Mouse (Mus musculus): Measurements from ENCODE around the gene Ptprg. TPM values are rescaled to one million over a fixed set of nuclear protein-coding genes. Genes with fewer than 3 reads are reported as not detected.

Ptprg gene
- polyA plus RNA-seq, 1 experiment from 2014 or later, result 50.1 TPM

DNA sequence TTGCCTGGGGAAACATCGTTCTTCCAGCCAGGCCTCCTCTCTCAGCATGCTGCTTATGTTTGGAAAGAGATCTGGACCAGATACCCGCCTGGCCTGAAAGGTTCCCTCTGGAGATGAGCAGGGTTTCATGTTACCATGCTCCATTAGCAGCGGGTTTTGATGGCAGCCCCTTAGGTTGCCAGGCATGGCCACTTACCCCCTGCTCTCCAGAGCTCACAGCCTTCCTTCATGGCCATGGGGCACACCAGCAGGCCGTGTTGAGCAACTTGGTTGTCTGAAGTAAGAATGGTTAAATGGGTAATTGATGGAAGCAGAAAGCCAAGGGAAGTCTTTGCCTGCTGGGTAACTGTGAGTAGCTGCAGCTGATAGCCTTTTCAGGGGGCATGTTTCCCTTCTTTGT lies 274.8 kb downstream of the Ptprg start:
- ATAC-seq (ENCODE audit: low FRiP score, low TSS enrichment), result no peak

DNA sequence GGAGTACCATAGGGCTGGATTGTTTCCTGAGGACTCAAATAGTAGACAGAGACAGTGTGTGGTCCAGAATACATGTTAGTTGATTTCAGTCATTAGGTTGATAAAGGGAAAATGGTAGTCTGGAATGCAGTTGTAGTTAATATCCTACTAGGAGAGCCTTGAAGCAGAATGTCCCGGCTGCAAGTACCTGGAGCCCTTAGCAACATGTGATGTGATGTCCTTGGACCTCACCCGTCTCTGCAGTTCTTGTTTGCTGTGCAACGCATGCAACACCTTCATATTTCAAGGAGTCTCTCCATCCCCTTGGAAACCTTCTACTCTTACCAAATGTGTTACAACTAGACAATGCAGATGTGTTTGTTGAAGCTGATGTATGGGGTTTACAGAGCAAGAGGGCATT lies 280.3 kb downstream of the Ptprg start:
- Histone ChIP-seq H3K27ac (replicated peaks; ENCODE audit: low read depth, low read length) (no peak overlapping the region), H3K27me3 (ENCODE audit: control insufficient read depth, insufficient read depth, low read length) (no peaks in the 10 kb centered on the region), H3K4me3 (replicated peaks; ENCODE audit: low read depth, low read length) (no peak overlapping the region), H3K9ac (replicated peaks; ENCODE audit: low read length) (no peak overlapping the region), H3K9me3 (ENCODE audit: control insufficient read depth, low read length) (no peaks in the 10 kb centered on the region), H3K4me1 (ENCODE audit: control insufficient read depth, insufficient read depth, low read length) (0 out of 2 replicates have a peak, but pooled peaks cover 2% of the 10 kb centered on the region), H3K4me2 (ENCODE audit: low read length) (no peak overlapping the region), H3K36me3 (ENCODE audit: control insufficient read depth, insufficient read depth, low read length) (no peaks in the 10 kb centered on the region)
- 91% methylated on average over 3 of the region's 3 CpGs for WGBS
- ATAC-seq (ENCODE audit: low FRiP score, low TSS enrichment) (no peak), DNase-seq (no peak)

More for the DNA sequence above, 274.8 kb downstream of the Ptprg start:
- DNase-seq, result no peak
- no peak overlapping the region for H3K9ac ChIP-seq (replicated peaks; ENCODE audit: low read length)
- no peak overlapping the region for H3K27ac ChIP-seq (replicated peaks; ENCODE audit: low read depth, low read length)
- H3K4me3 ChIP-seq (replicated peaks; ENCODE audit: low read depth, low read length), result no peak overlapping the region
- WGBS, result 60% methylated on average over 4 of the region's 4 CpGs
- no peaks in the 10 kb centered on the region for H3K9me3 ChIP-seq (ENCODE audit: control insufficient read depth, low read length)
- 0 out of 2 replicates have a peak, but pooled peaks cover 5% of the 10 kb centered on the region for H3K4me1 ChIP-seq (ENCODE audit: control insufficient read depth, insufficient read depth, low read length)
- H3K4me2 ChIP-seq (ENCODE audit: low read length), result no peak overlapping the region
- H3K27me3 ChIP-seq (ENCODE audit: control insufficient read depth, insufficient read depth, low read length), result no peaks in the 10 kb centered on the region
- H3K36me3 ChIP-seq (ENCODE audit: control insufficient read depth, insufficient read depth, low read length), result no peaks in the 10 kb centered on the region

DNA sequence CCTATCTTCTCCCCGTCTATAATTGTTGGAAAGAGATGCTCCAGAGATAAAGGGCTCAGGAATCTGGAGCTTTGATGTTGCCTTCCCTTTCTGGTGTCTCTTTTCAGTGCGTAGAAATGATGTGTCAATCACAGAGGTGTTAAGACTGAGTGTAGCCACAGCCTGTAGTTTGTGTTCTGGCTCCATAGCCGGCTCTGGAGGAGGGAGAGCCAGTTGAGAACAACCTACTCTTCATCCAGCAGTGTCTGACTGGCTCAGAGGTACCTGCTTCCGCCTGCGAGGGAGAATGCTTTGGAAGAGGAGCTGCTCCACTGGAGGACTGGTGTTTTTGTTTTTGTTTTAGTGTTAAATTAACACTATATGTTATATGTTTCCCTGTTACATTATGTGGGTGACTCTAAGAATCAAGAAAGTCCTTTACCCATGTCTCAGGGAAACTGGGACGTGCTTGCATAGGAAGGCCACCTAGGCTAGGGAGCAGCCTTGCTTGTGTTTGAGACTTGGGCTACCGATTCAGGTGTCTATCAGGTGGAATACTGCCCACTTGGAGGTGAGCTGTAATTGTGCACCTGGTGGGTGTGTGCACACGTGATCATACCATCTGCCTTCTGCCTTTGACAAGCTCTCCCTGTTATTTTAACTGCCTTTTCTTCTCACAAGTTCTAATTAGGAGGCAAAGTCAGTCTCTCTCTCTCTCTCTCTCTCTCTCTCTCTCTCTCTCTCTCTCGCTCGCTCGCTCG lies 282.5 kb downstream of the Ptprg start:
- H3K4me2 ChIP-seq (ENCODE audit: low read length), result no peak overlapping the region
- H3K27me3 ChIP-seq (ENCODE audit: control insufficient read depth, insufficient read depth, low read length), result no peaks in the 10 kb centered on the region
- H3K4me1 ChIP-seq (ENCODE audit: control insufficient read depth, insufficient read depth, low read length), result 0 out of 2 replicates have a peak, but pooled peaks cover 2% of the 10 kb centered on the region
- 73% methylated on average over 12 of the region's 12 CpGs for WGBS
- H3K36me3 ChIP-seq (ENCODE audit: control insufficient read depth, insufficient read depth, low read length), result no peaks in the 10 kb centered on the region
- no peak overlapping the region for H3K4me3 ChIP-seq (replicated peaks; ENCODE audit: low read depth, low read length)
- ATAC-seq (ENCODE audit: low FRiP score, low TSS enrichment), result no peak
- H3K9me3 ChIP-seq (ENCODE audit: control insufficient read depth, low read length), result no peaks in the 10 kb centered on the region
- H3K9ac ChIP-seq (replicated peaks; ENCODE audit: low read length), result no peak overlapping the region
- no peak overlapping the region for H3K27ac ChIP-seq (replicated peaks; ENCODE audit: low read depth, low read length)
- DNase-seq, result no peak

DNA sequence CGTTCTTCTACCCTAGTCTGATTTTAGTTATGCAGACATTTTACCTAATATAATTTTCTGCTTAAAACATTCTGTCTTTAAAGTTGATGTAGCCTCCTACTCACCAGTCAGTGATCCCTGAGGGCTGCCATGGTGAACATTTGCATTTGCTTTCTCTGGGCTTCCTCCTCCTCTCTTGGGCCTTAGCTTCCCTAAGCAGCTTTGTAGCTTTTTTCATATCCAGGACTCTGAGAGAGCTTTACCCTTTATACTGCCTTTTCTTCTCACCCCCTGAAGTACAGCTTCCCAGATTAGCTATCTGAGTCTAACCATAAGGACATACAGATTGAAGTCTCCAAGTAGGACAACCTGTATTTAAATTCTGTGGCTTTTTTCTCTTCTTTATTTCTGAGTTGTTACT lies 284.4 kb downstream of the Ptprg start:
- Histone ChIP-seq H3K27me3 (ENCODE audit: control insufficient read depth, insufficient read depth, low read length) (no peaks in the 10 kb centered on the region), H3K4me2 (ENCODE audit: low read length) (no peak overlapping the region), H3K36me3 (ENCODE audit: control insufficient read depth, insufficient read depth, low read length) (no peaks in the 10 kb centered on the region), H3K27ac (replicated peaks; ENCODE audit: low read depth, low read length) (no peak overlapping the region), H3K9me3 (ENCODE audit: control insufficient read depth, low read length) (no peaks in the 10 kb centered on the region), H3K4me1 (ENCODE audit: control insufficient read depth, insufficient read depth, low read length) (0 out of 2 replicates have a peak, but pooled peaks cover 2% of the 10 kb centered on the region), H3K9ac (replicated peaks; ENCODE audit: low read length) (no peak overlapping the region), H3K4me3 (replicated peaks; ENCODE audit: low read depth, low read length) (no peak overlapping the region)
- ATAC-seq (ENCODE audit: low FRiP score, low TSS enrichment), result no peak
- WGBS, result 71% methylated on average over 1 of the region's 1 CpGs
- DNase-seq, result no peak

DNA sequence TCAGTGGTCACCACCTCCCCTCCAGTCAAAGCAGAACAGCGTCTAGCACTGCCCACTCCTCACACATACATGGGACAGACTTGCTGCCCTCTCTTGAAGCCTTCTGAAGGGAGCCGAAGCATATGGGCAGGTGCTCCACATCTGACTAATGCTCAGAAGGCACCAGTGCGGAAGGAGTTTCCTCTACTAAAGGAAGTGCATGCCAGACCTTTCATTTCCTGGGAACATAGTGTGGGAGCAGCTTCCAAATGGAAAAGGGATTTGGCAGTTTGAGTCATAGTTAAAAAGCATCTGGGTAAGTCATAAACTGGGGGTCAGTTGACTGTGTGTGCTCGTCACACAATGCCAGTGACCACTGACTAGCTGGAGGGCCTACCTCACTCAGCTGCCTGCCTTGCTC lies 288.3 kb downstream of the Ptprg start:
- ATAC-seq (ENCODE audit: low FRiP score, low TSS enrichment) (no peak), DNase-seq (no peak)
- H3K36me3 ChIP-seq (ENCODE audit: control insufficient read depth, insufficient read depth, low read length), result no peaks in the 10 kb centered on the region
- H3K4me2 ChIP-seq (ENCODE audit: low read length), result no peak overlapping the region
- H3K27me3 ChIP-seq (ENCODE audit: control insufficient read depth, insufficient read depth, low read length), result no peaks in the 10 kb centered on the region
- WGBS, result 83% methylated on average over 4 of the region's 4 CpGs
- no peak overlapping the region for H3K27ac ChIP-seq (replicated peaks; ENCODE audit: low read depth, low read length)
- no peak overlapping the region for H3K4me3 ChIP-seq (replicated peaks; ENCODE audit: low read depth, low read length)
- H3K9me3 ChIP-seq (ENCODE audit: control insufficient read depth, low read length), result no peaks in the 10 kb centered on the region
- no peak overlapping the region for H3K9ac ChIP-seq (replicated peaks; ENCODE audit: low read length)
- 0 out of 2 replicates have a peak, but pooled peaks cover 2% of the 10 kb centered on the region for H3K4me1 ChIP-seq (ENCODE audit: control insufficient read depth, insufficient read depth, low read length)

DNA sequence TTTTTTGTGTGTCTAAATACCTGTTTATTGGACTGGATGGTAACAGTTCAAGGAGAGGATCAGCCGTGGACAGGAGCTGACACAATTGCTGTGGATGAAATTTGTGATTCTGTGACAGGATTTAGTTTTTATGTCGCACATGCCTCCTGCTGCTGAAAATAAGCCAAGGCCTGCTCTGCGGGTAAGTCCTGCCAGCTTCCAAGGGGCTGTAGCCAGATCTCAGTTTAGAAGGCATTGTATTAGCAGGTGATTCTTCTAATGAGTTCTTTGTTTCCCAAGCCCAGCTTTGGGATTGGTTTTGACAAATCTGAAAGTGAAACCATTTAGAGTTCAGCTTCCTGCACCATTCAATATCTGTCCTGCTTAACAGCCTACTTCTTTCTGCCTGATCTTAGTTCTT lies 299.6 kb downstream of the Ptprg start:
- no peaks in the 10 kb centered on the region for H3K9me3 ChIP-seq (ENCODE audit: control insufficient read depth, low read length)
- no peaks in the 10 kb centered on the region for H3K36me3 ChIP-seq (ENCODE audit: control insufficient read depth, insufficient read depth, low read length)
- H3K4me3 ChIP-seq (replicated peaks; ENCODE audit: low read depth, low read length), result no peak overlapping the region
- no peaks in the 10 kb centered on the region for H3K27me3 ChIP-seq (ENCODE audit: control insufficient read depth, insufficient read depth, low read length)
- DNase-seq (no peak), ATAC-seq (ENCODE audit: low FRiP score, low TSS enrichment) (no peak)
- H3K4me2 ChIP-seq (ENCODE audit: low read length), result no peak overlapping the region
- no peak overlapping the region for H3K9ac ChIP-seq (replicated peaks; ENCODE audit: low read length)
- no peak overlapping the region for H3K27ac ChIP-seq (replicated peaks; ENCODE audit: low read depth, low read length)
- H3K4me1 ChIP-seq (ENCODE audit: control insufficient read depth, insufficient read depth, low read length), result no peaks in the 10 kb centered on the region
- 65% methylated on average over 3 of the region's 3 CpGs for WGBS

DNA sequence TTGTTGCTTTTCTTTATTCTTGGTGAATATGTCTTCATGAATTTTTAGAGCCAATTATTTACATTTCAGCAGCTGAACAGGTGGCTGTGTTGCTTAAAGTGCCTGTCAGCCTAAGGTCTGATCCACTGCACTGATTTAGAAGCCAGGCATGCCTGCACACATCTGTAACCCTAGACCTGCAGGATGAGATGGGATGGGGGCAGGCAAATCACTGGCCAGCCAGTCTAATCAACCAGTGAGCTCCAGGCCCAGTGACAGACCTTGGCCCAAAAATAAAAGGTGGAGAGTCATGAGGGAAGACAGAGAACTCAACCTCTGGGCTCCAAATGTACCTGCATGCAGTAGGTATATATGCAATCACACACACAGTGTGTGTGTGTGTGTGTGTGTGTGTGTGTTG lies 302.2 kb downstream of the Ptprg start:
- no peaks in the 10 kb centered on the region for H3K9me3 ChIP-seq (ENCODE audit: control insufficient read depth, low read length)
- DNase-seq, result no peak
- no peaks in the 10 kb centered on the region for H3K36me3 ChIP-seq (ENCODE audit: control insufficient read depth, insufficient read depth, low read length)
- H3K4me2 ChIP-seq (ENCODE audit: low read length), result no peak overlapping the region
- H3K9ac ChIP-seq (replicated peaks; ENCODE audit: low read length), result no peak overlapping the region
- H3K27me3 ChIP-seq (ENCODE audit: control insufficient read depth, insufficient read depth, low read length), result no peaks in the 10 kb centered on the region
- no peaks in the 10 kb centered on the region for H3K4me1 ChIP-seq (ENCODE audit: control insufficient read depth, insufficient read depth, low read length)
- ATAC-seq (ENCODE audit: low FRiP score, low TSS enrichment), result no peak
- H3K27ac ChIP-seq (replicated peaks; ENCODE audit: low read depth, low read length), result no peak overlapping the region
- no peak overlapping the region for H3K4me3 ChIP-seq (replicated peaks; ENCODE audit: low read depth, low read length)

DNA sequence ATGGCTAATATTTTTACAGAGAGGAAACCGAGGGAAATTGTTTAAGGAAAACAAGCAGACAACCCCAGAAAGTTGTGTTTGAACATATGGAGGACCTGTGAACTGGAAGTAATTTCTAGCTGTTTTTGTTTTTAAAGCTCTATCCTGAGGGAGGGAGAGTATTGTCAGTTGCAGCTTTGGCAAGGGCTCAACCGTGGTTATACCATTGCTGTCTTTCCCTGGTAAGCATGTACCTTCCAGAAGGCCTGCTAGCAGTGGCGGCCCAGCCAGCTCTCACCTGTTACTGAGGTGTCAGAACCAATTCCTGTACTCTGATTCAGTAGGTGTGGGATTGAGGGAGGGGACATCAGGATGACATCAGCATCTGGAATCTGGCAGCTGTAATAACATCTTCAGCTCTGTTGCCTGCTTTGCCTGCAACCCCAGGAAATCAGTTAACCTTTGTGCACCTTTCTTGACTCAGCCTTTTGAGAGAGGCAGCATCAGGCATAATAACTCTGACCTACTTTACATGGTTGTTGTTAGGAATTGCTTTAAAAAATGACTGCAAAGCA lies 304.7 kb downstream of the Ptprg start:
- H3K9ac ChIP-seq (replicated peaks; ENCODE audit: low read length), result no peak overlapping the region
- no peaks in the 10 kb centered on the region for H3K36me3 ChIP-seq (ENCODE audit: control insufficient read depth, insufficient read depth, low read length)
- no peaks in the 10 kb centered on the region for H3K4me1 ChIP-seq (ENCODE audit: control insufficient read depth, insufficient read depth, low read length)
- no peak overlapping the region for H3K27ac ChIP-seq (replicated peaks; ENCODE audit: low read depth, low read length)
- no peaks in the 10 kb centered on the region for H3K9me3 ChIP-seq (ENCODE audit: control insufficient read depth, low read length)
- DNase-seq (no peak), ATAC-seq (ENCODE audit: low FRiP score, low TSS enrichment) (no peak)
- WGBS, result 78% methylated on average over 3 of the region's 3 CpGs
- H3K4me2 ChIP-seq (ENCODE audit: low read length), result no peak overlapping the region
- no peak overlapping the region for H3K4me3 ChIP-seq (replicated peaks; ENCODE audit: low read depth, low read length)
- no peaks in the 10 kb centered on the region for H3K27me3 ChIP-seq (ENCODE audit: control insufficient read depth, insufficient read depth, low read length)

DNA sequence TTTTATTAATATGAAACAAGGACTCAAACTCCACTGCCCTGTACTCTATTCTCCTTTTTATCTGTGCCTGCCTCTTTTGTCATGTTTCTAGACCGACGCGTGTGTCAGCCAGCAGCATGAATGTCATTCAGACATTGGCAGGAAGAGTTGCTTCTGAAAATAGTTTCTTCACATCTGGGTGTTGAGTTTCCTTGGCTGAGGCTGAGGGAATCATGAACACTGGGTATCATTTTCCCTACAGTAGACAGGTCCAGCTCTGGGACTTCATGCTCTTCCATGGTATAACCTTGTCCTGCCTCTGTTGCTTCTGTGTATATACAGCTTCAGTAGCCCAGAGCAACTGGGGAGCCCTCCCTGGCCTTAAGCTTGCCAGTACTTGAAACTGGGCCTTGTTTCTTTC lies 310.0 kb downstream of the Ptprg start:
- WGBS, result 87% methylated on average over 3 of the region's 3 CpGs
- no peaks in the 10 kb centered on the region for H3K4me1 ChIP-seq (ENCODE audit: control insufficient read depth, insufficient read depth, low read length)
- ATAC-seq (ENCODE audit: low FRiP score, low TSS enrichment), result no peak
- no peak for DNase-seq
- H3K36me3 ChIP-seq (ENCODE audit: control insufficient read depth, insufficient read depth, low read length), result no peaks in the 10 kb centered on the region
- no peak overlapping the region for H3K4me3 ChIP-seq (replicated peaks; ENCODE audit: low read depth, low read length)
- H3K9ac ChIP-seq (replicated peaks; ENCODE audit: low read length), result no peak overlapping the region
- H3K4me2 ChIP-seq (ENCODE audit: low read length), result no peak overlapping the region
- H3K9me3 ChIP-seq (ENCODE audit: control insufficient read depth, low read length), result no peaks in the 10 kb centered on the region
- H3K27me3 ChIP-seq (ENCODE audit: control insufficient read depth, insufficient read depth, low read length), result no peaks in the 10 kb centered on the region
- H3K27ac ChIP-seq (replicated peaks; ENCODE audit: low read depth, low read length), result no peak overlapping the region

Measured in midbrain, embryonic 14.5 days (tissue).